Mouse (Mus musculus): ENCODE results near the gene Aldh2. TPM values are rescaled to one million over a fixed set of nuclear protein-coding genes. Genes with fewer than 3 reads are reported as not detected.
"Not testable (repeated sequence)": the region's sequence is repeated elsewhere in the genome, so short reads cannot be mapped to it uniquely, and the experiment has no call there.

The Aldh2 gene
- total RNA-seq (2021), result 100 to 1,000 TPM; 247 TPM

- intact Hi-C loops (cut with DNase I), result no loop called here
Measured at GRCm38 (mm10) chr5:121593451-121594401, at the start of gene Aldh2. TSS of gene Aldh2 (minus strand) at chr5:121593824.

GRCm38 (mm10) chr5:121639601-121640000, 46.0 kb upstream of the Aldh2 start:
- no peak for DNase-seq (ENCODE audit: low spot score)
- intact Hi-C loops (cut with DNase I), result no loop called here

More at GRCm38 (mm10) chr5:121593451-121594401, at the start of gene Aldh2:
- DNase-seq (ENCODE audit: low spot score), result peak; percentile 85

DNA sequence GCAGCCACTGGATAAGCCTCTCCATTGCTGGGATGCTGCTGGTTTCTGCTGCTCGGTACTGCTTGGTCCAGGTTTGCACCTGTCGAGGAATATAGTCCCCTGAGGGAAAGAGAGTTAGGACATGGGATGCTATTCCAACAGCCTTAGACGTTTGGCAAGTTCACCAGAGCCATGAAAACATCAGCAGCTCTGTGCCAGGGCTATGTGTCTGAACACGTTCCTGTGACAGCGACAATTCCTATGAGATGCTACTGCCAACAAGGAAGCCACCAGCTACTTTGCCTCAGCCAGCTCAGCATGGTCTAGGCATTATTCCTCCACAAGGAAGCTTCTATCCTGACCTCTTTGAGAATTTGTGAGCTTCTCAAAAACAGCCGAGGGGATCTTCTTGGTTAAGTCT, 43.7 kb upstream of the Aldh2 start:
- intact Hi-C loops (cut with DNase I), result no loop called here
- no peak for DNase-seq (ENCODE audit: low spot score)

DNA sequence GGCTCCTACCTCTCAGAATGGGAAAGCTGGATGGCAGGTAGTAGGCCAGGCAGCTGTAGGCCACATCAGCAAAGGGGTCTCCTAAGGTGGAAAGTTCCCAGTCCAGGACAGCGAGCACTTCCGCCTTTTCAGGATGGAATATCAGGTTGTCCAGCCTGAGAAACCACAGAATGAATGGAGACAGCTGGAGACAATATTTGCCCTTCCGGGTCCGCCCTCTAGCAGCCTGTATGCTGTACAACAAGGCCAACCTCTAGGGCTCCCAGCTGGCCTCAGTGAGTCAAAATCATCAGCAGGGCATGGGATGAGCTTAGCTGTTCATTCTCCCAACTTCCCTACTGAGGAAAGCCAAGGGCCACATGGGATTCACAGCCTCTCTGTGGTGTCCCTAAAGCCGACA, 41.0 kb upstream of the Aldh2 start:
- DNase-seq (ENCODE audit: low spot score), result no peak
- intact Hi-C loops (cut with DNase I), result no loop called here

DNA sequence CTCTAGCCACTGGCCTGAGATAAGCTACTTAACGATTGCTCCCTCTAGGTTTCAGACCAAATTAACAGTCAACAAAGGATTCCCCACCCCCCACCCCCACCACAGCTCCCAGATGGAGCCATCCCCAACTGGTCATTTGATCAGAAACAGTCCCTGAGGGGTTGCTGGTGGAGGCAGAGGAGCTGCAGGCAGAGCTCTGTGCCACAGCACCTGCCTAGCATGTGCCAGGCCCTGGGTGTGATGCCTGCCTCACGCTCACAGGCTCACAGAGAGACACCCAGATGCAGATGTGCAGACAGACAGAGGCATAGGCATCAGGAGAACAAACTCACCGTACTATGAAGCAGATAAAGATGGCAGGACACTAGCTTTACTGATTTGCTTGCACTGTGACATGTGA, 39.2 kb upstream of the Aldh2 start:
- no peak for DNase-seq (ENCODE audit: low spot score)
- intact Hi-C loops (cut with DNase I), result no loop called here

DNA sequence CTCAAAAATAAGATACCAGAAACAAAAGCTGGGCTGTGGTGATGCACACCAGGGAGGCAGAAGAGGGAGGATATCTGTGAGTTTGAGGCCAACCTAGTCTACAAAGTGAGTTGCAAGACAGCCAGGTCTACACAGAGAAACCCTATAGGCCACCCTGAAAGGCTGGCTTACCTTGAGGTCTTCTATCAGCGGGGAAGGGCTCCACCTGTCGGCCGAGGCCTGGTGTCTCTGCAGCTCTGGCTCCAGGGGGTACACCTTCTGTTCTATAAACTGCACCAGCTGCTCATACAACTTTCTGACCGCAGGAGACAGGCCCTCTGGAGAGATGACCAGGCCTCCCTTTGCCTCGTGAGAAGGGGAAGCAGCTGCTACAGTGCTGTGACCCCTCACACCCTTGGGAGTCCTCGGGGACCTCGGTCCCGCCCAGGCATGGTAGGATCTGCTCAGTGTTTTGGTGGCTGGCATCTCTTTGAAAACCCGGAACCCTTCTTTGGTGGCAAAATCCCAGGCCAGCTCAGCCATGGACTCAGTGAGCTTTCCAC, 37.6 kb upstream of the Aldh2 start:
- DNase-seq (ENCODE audit: low spot score); intact Hi-C loops (cut with DNase I): not testable (repeated sequence)

DNA sequence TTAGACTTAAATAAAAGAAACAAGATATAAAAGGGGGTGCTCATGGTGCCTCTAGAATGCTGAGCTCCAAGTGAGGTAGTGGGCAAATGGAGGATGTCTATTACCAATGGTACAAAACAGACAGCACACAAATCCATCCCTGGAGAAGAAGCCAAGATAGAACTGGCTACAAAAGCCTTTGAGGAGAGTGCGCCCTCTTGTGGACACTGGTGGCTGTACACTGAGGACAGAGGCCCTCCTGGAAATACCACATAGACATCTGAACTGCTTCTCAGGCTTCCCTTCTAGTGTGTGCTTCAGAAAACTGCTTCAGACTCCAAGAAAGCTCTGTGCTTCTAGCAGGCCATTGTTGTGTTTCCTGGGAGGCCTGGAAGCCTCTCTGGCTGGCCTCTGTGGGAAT, 34.2 kb upstream of the Aldh2 start:
- intact Hi-C loops (cut with DNase I), result no loop called here
- DNase-seq (ENCODE audit: low spot score), result no peak

DNA sequence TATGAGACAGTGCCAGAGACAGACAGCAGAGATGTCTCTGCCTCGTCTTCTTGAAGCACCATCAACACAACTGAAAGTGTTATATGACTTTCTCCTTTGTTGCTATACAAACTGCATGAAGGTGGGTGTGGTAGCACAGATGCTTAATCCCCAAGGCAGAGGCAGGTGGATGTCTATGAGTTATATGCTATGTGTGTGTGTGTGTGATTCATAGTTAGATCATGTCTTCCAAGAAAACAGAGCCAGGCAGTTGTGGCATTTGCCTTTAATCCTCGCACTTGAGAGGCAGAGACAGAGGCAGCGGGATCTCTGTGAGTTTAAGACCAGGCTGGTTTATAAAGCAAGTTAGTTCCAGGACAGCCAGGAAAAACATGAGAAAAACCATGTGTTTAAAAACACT, 29.6 kb upstream of the Aldh2 start:
- intact Hi-C loops (cut with DNase I), result no loop called here
- no peak for DNase-seq (ENCODE audit: low spot score)

- intact Hi-C loops (cut with DNase I), result no loop called here
- no peak for DNase-seq (ENCODE audit: low spot score)
Measured at GRCm38 (mm10) chr5:121621102-121621501, 27.5 kb upstream of the Aldh2 start.

GRCm38 (mm10) chr5:121618592-121619513, 25.2 kb upstream of the Aldh2 start, which contains the start of gene Acad12:
TSS of gene Acad12 (minus strand) at chr5:121618938.
- peak; percentile 68 for DNase-seq (ENCODE audit: low spot score)
- intact Hi-C loops (cut with DNase I), result no loop called here

- DNase-seq (ENCODE audit: low spot score); intact Hi-C loops (cut with DNase I): not testable (repeated sequence)
Measured at GRCm38 (mm10) chr5:121614921-121615320, 21.3 kb upstream of the Aldh2 start.

DNA sequence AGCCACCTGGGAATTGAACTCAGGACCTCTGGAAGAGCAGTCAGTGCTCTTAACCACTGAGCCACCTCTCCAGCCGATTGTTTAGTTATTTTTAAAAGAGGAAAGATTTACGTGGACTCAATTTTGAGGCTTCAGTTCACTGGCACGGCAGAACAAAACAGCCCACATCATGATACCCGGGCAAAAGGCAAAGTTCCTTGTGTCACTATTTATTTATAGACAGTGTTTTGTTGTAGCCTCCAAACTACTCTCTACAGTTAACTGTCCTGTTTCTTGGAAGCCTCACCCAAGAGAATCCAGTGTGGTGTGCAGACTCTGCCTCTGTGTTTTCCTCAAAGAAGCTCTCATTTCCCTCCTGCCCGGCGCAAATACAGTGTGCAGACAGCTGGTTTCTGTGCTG, 18.4 kb upstream of the Aldh2 start:
- DNase-seq (ENCODE audit: low spot score), result no peak
- intact Hi-C loops (cut with DNase I), result loop anchor here (2.0 kb wide), 1 partner anchor 43 kb away; no protein-coding TSS in a partner anchor

DNA sequence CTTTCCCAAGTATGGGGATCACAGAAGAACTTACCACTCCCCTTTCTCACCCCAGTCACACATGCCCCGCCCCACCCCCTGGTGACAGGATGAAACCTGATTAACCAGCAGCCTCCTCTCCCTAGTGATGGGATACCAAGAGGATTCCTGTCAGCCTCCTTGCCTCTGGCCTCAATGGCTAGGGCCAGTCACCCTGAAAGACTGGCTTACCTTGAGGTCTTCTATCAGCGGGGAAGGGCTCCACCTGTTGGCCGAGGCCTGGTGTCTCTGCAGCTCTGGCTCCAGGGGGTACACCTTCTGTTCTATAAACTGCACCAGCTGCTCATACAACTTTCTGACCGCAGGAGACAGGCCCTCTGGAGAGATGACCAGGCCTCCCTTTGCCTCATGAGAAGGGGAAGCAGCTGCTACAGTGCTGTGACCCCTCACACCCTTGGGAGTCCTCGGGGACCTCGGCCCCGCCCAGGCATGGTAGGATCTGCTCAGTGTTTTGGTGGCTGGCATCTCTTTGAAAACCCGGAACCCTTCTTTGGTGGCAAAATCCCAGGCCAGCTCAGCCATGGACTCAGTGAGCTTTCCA, 16.0 kb upstream of the Aldh2 start:
- DNase-seq (ENCODE audit: low spot score); intact Hi-C loops (cut with DNase I): not testable (repeated sequence)

- peak; percentile 34 for DNase-seq (ENCODE audit: low spot score)
- intact Hi-C loops (cut with DNase I), result no loop called here
Measured at GRCm38 (mm10) chr5:121606151-121606550, 12.5 kb upstream of the Aldh2 start.

- DNase-seq (ENCODE audit: low spot score), result not testable (repeated sequence)
- intact Hi-C loops (cut with DNase I), result loop anchor here (2.0 to 5.0 kb wide), 2 partner anchors 19 to 57 kb away; partner anchors contain the start of genes Adam1a, Gm42878 and Mapkapk5
Measured at GRCm38 (mm10) chr5:121603815-121604214, 10.2 kb upstream of the Aldh2 start.

DNA sequence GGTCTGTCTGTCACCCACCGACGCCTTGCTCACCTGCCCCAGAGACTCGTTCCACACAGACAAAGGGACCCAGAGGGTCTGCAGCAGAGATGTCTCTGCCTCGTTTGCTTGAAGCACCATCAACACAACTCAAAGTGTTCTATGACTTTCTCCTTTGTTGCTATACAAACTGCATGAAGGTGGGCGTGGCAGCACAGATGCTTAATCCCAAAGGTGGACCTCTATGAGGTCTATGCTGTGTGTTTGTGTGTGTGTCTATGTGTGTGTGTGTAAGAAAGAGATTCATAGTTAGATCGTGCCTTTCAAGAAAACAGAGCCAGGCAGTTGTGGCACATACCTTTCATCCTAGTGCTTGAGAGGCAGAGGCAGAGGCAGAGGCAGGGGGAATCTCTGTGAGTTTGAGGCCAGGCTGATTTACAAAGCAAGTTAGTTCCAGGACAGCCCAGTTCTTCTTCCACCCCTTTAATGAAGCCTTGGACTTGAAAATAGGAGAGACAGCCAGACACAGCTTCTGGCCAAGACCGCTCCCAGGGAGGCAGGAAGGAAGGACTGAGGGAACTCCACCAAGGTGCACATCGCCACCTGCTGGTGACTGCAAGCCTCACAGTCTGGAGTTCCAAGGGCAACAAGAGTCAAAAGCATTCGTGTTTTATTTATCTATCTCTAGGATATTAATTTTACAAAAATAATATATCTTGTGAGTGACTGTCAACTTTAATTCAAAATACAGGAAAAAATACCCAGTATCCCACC, 8.1 kb upstream of the Aldh2 start:
- intact Hi-C loops (cut with DNase I), result loop anchor here (1.0 to 5.0 kb wide), 3 partner anchors 17 to 54 kb away; partner anchors contain the start of genes Adam1a, Gm42878 and Mapkapk5
- DNase-seq (ENCODE audit: low spot score), result peak; percentile 85

DNA sequence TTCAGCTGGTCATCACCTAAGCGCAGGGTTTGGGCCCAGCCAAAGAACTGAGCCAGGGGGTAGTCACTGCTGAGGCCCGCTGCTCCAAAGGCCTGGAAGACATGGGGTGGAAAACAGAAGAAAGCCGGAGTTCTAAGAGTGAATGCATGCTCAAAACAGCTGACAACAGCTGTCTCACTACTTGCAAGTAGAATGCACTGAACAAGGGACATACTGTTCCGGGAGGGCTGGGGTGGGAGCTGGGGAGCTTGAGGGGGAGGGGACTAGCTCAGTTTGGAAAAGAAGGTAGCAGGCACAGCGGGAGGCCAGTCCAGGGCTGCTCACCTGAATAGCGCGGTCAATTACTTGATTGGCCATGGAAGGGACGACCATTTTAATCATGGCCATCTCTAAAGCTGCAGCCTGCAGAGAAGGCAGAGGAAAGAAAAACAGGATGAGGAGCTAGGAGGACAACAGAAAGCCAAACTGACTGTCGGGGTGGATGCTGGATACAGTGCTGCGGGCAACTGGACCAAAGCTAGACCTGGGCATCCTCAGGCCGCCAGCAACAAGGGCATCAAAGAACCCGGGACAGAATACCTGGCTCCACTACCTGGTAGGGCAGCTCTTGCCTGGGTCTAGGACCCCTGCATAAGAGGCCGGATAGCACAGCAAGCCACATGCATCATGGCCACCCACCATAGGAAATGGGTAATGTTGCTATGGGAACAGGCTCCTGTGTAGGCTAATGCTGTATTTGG, 5.4 kb upstream of the Aldh2 start:
- no peak for DNase-seq (ENCODE audit: low spot score)
- intact Hi-C loops (cut with DNase I), result no loop called here

GRCm38 (mm10) chr5:121597991-121598537, 4.4 kb upstream of the Aldh2 start:
- no peak for DNase-seq (ENCODE audit: low spot score)
- intact Hi-C loops (cut with DNase I), result no loop called here

Data from heart, postnatal 25 days (tissue).